Mouse (Mus musculus): Measurements from ENCODE around the gene Olfr1317. TPM values are rescaled to one million over a fixed set of nuclear protein-coding genes. Genes with fewer than 3 reads are reported as not detected.

Olfr1317 gene
- not detected in 2 replicates for polyA plus RNA-seq (2015; fragmentation: Nextera tagmentation; extraction: Ambion mirVana)

DNA sequence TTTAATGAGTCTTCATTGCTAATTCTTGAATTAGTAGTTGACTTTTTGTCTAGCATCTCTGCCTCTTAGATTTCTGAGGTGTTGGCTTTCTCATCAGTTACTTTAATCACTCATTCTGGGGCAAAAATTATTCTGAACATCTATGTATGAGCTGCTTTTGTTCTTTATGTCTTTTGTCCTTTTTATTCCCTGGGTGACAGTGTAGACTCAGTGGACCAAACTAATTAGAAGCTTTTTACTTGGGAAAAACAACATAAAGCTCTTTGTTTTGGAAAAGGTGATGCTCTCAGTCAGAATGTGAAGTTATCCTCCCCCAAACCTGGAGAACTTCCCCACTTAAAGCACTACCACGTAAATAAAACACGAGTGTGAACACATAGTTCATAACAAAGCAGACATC lies at the start of gene Olfr1317:
Gene Olfr1317, plus strand, starts transcription at position 301 of the 400 bp plus-strand sequence.
- no peak within 1 kb of the TSS for H3K4me3 ChIP-seq (ENCODE audit: low read length)
- H3K4me2 ChIP-seq (replicated peaks; ENCODE audit: low read depth, low read length): no peak within 1 kb of the TSS
- no peak within 1 kb of the TSS for H3K9ac ChIP-seq (replicated peaks; ENCODE audit: low read length)
- H3K27ac ChIP-seq (ENCODE audit: low read length): no peak within 1 kb of the TSS
- no peaks in the 10 kb centered on the region for H3K4me1 ChIP-seq (ENCODE audit: insufficient read depth, low read length)
- WGBS: 79% methylated on average over 2 of the region's 2 CpGs
- no peaks in the 10 kb centered on the region for H3K27me3 ChIP-seq (ENCODE audit: insufficient read depth, low read length)
- ATAC-seq (ENCODE audit: low FRiP score, low TSS enrichment): no peak
- H3K36me3 ChIP-seq (ENCODE audit: insufficient read depth, low read length): no peaks in the 10 kb centered on the region
- no peaks in the 10 kb centered on the region for H3K9me3 ChIP-seq (ENCODE audit: low read length)

DNA sequence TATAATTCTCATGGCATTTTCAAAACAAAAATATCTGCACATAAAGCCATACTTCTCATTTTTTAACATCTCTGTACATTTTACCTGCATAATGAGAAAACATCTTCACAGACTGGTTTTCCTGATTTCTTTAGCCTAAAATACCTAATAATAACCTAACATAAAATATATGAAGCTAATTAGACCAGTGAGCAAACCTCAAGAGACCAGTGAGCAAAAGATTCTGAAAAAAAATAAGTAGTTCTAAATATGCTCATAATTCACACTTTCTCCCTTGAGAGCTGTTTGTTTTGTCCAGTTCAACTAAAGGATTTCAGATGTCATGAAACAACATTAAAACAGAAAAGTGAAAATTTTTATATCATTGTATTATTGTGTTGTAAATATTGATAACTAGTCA lies 43.4 kb upstream of the Olfr1317 start, which contains the start of gene Olfr1314:
Gene Olfr1314, minus strand, starts transcription at position 101 of the 400 bp plus-strand sequence.
- no peak for ATAC-seq (ENCODE audit: low FRiP score, low TSS enrichment)
- H3K9me3 ChIP-seq (ENCODE audit: low read length): no peaks in the 10 kb centered on the region

DNA sequence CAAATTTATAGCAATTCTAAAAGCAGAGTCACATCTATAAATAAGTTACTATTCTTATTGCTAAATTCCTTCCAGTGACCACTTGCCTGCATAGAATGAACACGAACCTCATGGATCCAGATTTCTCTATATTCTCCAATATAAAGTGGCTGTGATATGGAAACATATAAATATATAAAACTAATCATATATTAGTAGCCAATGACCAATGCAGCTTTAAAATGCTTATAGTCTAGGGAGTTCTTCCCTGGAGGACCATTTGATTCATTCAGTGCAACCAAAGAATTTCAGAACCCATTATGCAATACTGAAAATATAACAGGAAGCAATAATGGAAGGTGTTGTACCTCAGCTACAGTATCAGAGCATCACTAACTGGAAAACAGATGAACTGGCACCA lies 24.8 kb upstream of the Olfr1317 start, which contains the start of gene Olfr1315-ps1:
Gene Olfr1315-ps1, minus strand, starts transcription at position 101 of the 400 bp plus-strand sequence.
- ATAC-seq (ENCODE audit: low FRiP score, low TSS enrichment): no peak
- Histone ChIP-seq H3K4me1 (ENCODE audit: insufficient read depth, low read length) (no peaks in the 10 kb centered on the region), H3K4me3 (ENCODE audit: low read length) (no peak within 1 kb of the TSS), H3K4me2 (replicated peaks; ENCODE audit: low read depth, low read length) (no peak within 1 kb of the TSS), H3K9ac (replicated peaks; ENCODE audit: low read length) (no peak within 1 kb of the TSS), H3K36me3 (ENCODE audit: insufficient read depth, low read length) (no peaks in the 10 kb centered on the region), H3K9me3 (ENCODE audit: low read length) (no peaks in the 10 kb centered on the region), H3K27me3 (ENCODE audit: insufficient read depth, low read length) (no peaks in the 10 kb centered on the region), H3K27ac (ENCODE audit: low read length) (no peak within 1 kb of the TSS)
- 68% methylated on average over 1 of the region's 1 CpGs for WGBS

More for the DNA sequence above, 43.4 kb upstream of the Olfr1317 start, which contains the start of gene Olfr1314:
- no peaks in the 10 kb centered on the region for H3K4me1 ChIP-seq (ENCODE audit: insufficient read depth, low read length)
- no peak within 1 kb of the TSS for H3K27ac ChIP-seq (ENCODE audit: low read length)
- no peak within 1 kb of the TSS for H3K4me3 ChIP-seq (ENCODE audit: low read length)
- H3K9ac ChIP-seq (replicated peaks; ENCODE audit: low read length): no peak within 1 kb of the TSS
- H3K36me3 ChIP-seq (ENCODE audit: insufficient read depth, low read length): no peaks in the 10 kb centered on the region
- H3K27me3 ChIP-seq (ENCODE audit: insufficient read depth, low read length): no peaks in the 10 kb centered on the region
- H3K4me2 ChIP-seq (replicated peaks; ENCODE audit: low read depth, low read length): no peak within 1 kb of the TSS

DNA sequence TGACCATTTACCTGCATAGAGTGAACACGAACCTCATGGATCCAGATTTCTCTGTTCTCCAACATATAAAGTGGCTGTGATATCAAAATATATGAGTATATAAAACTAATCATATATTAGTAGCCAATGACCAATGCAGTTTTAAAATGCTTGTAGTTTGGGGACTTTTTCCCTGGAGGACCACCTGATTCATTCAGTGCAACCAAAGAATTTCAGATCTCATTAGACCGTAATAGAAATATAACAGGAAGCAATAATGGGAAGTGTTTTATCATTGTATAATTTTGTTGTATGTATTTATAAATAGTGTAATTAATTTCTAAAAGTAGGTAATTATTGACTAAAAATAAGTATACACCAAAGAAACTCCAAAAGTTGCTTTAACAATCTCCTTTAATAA lies 5.3 kb upstream of the Olfr1317 start, which contains the start of gene Olfr1316:
Gene Olfr1316, minus strand, starts transcription at position 101 of the 400 bp plus-strand sequence.
- H3K36me3 ChIP-seq (ENCODE audit: insufficient read depth, low read length): no peaks in the 10 kb centered on the region
- no peaks in the 10 kb centered on the region for H3K27me3 ChIP-seq (ENCODE audit: insufficient read depth, low read length)
- WGBS: 83% methylated on average over 2 of the region's 2 CpGs
- no peak for ATAC-seq (ENCODE audit: low FRiP score, low TSS enrichment)
- no peak within 1 kb of the TSS for H3K4me2 ChIP-seq (replicated peaks; ENCODE audit: low read depth, low read length)
- no peaks in the 10 kb centered on the region for H3K9me3 ChIP-seq (ENCODE audit: low read length)
- no peak within 1 kb of the TSS for H3K9ac ChIP-seq (replicated peaks; ENCODE audit: low read length)
- H3K27ac ChIP-seq (ENCODE audit: low read length): no peak within 1 kb of the TSS
- no peaks in the 10 kb centered on the region for H3K4me1 ChIP-seq (ENCODE audit: insufficient read depth, low read length)
- no peak within 1 kb of the TSS for H3K4me3 ChIP-seq (ENCODE audit: low read length)

DNA sequence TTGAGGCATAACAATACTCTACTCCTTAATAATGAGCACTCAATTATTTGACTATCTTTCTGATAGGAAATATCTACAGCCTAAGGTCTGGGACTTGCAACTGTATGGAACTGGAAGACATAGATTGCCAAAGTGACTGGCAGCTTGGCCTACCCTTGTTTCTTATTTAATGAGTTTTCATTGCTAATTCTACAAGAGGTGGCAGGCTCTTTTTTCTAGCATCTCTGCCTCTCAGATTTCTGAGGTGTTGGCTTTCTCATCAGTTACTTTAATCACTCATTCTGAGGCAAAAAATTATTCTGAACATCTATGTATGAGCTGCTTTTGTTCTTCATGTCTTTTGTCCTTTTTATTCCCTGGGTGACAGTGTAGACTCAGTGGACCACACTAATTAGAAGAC lies 13.8 kb downstream of the Olfr1317 start, which contains the start of gene Olfr1318:
Gene Olfr1318, plus strand, starts transcription at position 301 of the 400 bp plus-strand sequence.
- Histone ChIP-seq H3K9me3 (ENCODE audit: low read length) (no peaks in the 10 kb centered on the region), H3K27me3 (ENCODE audit: insufficient read depth, low read length) (no peaks in the 10 kb centered on the region), H3K4me2 (replicated peaks; ENCODE audit: low read depth, low read length) (no peak within 1 kb of the TSS), H3K4me1 (ENCODE audit: insufficient read depth, low read length) (no peaks in the 10 kb centered on the region), H3K27ac (ENCODE audit: low read length) (no peak within 1 kb of the TSS), H3K4me3 (ENCODE audit: low read length) (no peak within 1 kb of the TSS), H3K36me3 (ENCODE audit: insufficient read depth, low read length) (no peaks in the 10 kb centered on the region), H3K9ac (replicated peaks; ENCODE audit: low read length) (no peak within 1 kb of the TSS)
- ATAC-seq (ENCODE audit: low FRiP score, low TSS enrichment): no peak

Other genes with a start within 250 kb of the Olfr1317 start
- not detected in 2 replicates for gene Olfr1306, start 224.1 kb upstream of the Olfr1317 start, polyA plus RNA-seq (2015; fragmentation: Nextera tagmentation; extraction: Ambion mirVana)
- not detected in 2 replicates for gene Olfr1307, start 190.9 kb upstream of the Olfr1317 start, polyA plus RNA-seq (2015; fragmentation: Nextera tagmentation; extraction: Ambion mirVana)
- not detected in 2 replicates for gene Olfr1308, start 175.4 kb upstream of the Olfr1317 start, polyA plus RNA-seq (2015; fragmentation: Nextera tagmentation; extraction: Ambion mirVana)
- not detected in 2 replicates for gene Olfr1309, start 150.0 kb upstream of the Olfr1317 start, polyA plus RNA-seq (2015; fragmentation: Nextera tagmentation; extraction: Ambion mirVana)
- not detected in 2 replicates for gene Olfr1310, start 127.6 kb upstream of the Olfr1317 start, polyA plus RNA-seq (2015; fragmentation: Nextera tagmentation; extraction: Ambion mirVana)
- gene Olfr1311, start 115.9 kb upstream of the Olfr1317 start, polyA plus RNA-seq (2015; fragmentation: Nextera tagmentation; extraction: Ambion mirVana): not detected in 2 replicates
- gene Olfr1312, start 90.1 kb upstream of the Olfr1317 start, polyA plus RNA-seq (2015; fragmentation: Nextera tagmentation; extraction: Ambion mirVana): not detected in 2 replicates
- not detected in 2 replicates for gene Olfr1313, start 62.5 kb upstream of the Olfr1317 start, polyA plus RNA-seq (2015; fragmentation: Nextera tagmentation; extraction: Ambion mirVana)
- gene Olfr1314, start 43.5 kb upstream of the Olfr1317 start, polyA plus RNA-seq (2015; fragmentation: Nextera tagmentation; extraction: Ambion mirVana): not detected in 2 replicates
- gene Olfr1315-ps1, start 24.9 kb upstream of the Olfr1317 start, polyA plus RNA-seq (2015; fragmentation: Nextera tagmentation; extraction: Ambion mirVana): not detected in 2 replicates
- not detected in 2 replicates for gene Olfr1316, start 5.4 kb upstream of the Olfr1317 start, polyA plus RNA-seq (2015; fragmentation: Nextera tagmentation; extraction: Ambion mirVana)
- not detected in 2 replicates for gene Olfr1318, start 13.9 kb downstream of the Olfr1317 start, polyA plus RNA-seq (2015; fragmentation: Nextera tagmentation; extraction: Ambion mirVana)
- gene Lpcat4, start 99.1 kb downstream of the Olfr1317 start, polyA plus RNA-seq (2015; fragmentation: Nextera tagmentation; extraction: Ambion mirVana): 28.0 and 30.0 TPM in 2 replicates
- 0.04 and 0.05 TPM in 2 replicates for gene Nutm1, start 119.0 kb downstream of the Olfr1317 start, polyA plus RNA-seq (2015; fragmentation: Nextera tagmentation; extraction: Ambion mirVana)
- 225 and 243 TPM in 2 replicates for gene Nop10, start 121.6 kb downstream of the Olfr1317 start, polyA plus RNA-seq (2015; fragmentation: Nextera tagmentation; extraction: Ambion mirVana)
- 9.4 and 12.3 TPM in 2 replicates for gene Slc12a6, start 125.5 kb downstream of the Olfr1317 start, polyA plus RNA-seq (2015; fragmentation: Nextera tagmentation; extraction: Ambion mirVana)
- not detected in 2 replicates for gene Gm21985, start 126.0 kb downstream of the Olfr1317 start, polyA plus RNA-seq (2015; fragmentation: Nextera tagmentation; extraction: Ambion mirVana)
- gene Emc4, start 227.7 kb downstream of the Olfr1317 start, polyA plus RNA-seq (2015; fragmentation: Nextera tagmentation; extraction: Ambion mirVana): 129 and 139 TPM in 2 replicates
- 37.0 and 42.6 TPM in 2 replicates for gene Katnbl1, start 238.9 kb downstream of the Olfr1317 start, polyA plus RNA-seq (2015; fragmentation: Nextera tagmentation; extraction: Ambion mirVana)